ENCODE assay signal across 9 mouse cellular contexts in the genomic region with DNA sequence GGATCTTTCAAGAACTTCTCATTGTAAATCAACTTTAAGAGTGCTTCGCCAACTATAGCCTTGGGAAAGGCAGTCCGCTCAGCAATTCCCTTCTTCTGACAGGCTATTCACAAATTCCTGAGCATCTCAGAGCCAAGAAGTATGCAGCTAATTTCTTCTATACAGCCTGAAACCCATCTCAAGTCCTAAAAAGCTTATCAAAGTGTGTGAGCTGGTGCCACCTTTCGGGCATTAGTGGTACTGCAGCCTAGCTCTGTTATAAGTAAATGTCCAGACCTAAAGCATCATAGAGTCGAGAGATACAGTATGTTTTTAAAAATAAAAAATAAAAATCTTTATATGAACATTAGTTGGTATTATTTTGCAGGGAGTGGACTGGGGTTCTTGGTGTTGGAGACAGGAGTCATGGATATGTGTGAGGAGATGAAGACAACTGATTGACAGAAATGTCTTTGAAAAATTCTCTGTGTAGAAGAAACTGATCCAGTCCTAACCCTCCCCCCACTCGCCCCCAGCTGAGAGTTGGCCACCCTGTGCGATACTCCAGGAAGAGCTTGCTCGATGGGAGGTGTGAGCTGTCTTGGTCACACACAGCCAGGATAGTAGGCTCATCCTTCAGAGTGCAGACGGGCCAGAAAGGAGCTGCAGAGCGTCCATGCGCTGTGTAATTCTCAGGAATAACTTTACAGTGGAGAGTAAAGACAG. TPM values are rescaled to one million over a fixed set of nuclear protein-coding genes. Genes with fewer than 3 reads are reported as not detected.
DNase-seq lines count a peak whose midpoint lies in the region; ATAC-seq and TF ChIP-seq lines count a peak whose summit lies in the region.
"Had no signal": no experiment of that assay in that cellular context is flagged by ENCODE, and none has a peak within 500 bp of the region (broad histone marks: within the 10 kb centered on the region; RNA-seq: fewer than 3 reads in every experiment).

No protein-coding gene starts in this region.

- TF ChIP-seq POLR2A in thymus, adult 2 months (IDR thresholded peaks at IDR 0.05; ENCODE audit: control insufficient read depth, extremely low read depth, insufficient read depth, low read length, poor library complexity) = no peak
- TF ChIP-seq POLR2A in kidney, adult 2 months (IDR thresholded peaks at IDR 0.05; ENCODE audit: low read depth, low read length) = no peak

- no peaks in the 10 kb centered on the region for H3K9me3 ChIP-seq in midbrain, embryonic 15.5 days
- no peaks in the 10 kb centered on the region for H3K9me3 ChIP-seq in stomach, embryonic 14.5 days (ENCODE audit: control insufficient read depth, low read depth, low read length)
- H3K9me3 ChIP-seq: neural tube, embryonic 13.5 days had no signal

- H3K4me3 ChIP-seq in thymus, adult 2 months (ENCODE audit: control insufficient read depth, insufficient read depth, low read length) = no peak overlapping the region
- no peak overlapping the region for H3K4me3 ChIP-seq in kidney, adult 2 months (ENCODE audit: insufficient read depth, low read depth, low read length)
- H3K4me3 ChIP-seq in midbrain, embryonic 15.5 days = no peak overlapping the region
- H3K4me3 ChIP-seq in stomach, embryonic 14.5 days (ENCODE audit: low read depth, low read length) = no peak overlapping the region
- H3K4me3 ChIP-seq: neural tube, embryonic 13.5 days had no signal

- no peaks in the 10 kb centered on the region for H3K36me3 ChIP-seq in thymus, adult 2 months (ENCODE audit: control insufficient read depth, insufficient read depth, low read length)
- no peaks in the 10 kb centered on the region for H3K36me3 ChIP-seq in kidney, adult 2 months (ENCODE audit: control insufficient read depth, insufficient read depth, low read length)
- no peaks in the 10 kb centered on the region for H3K36me3 ChIP-seq in midbrain, embryonic 15.5 days (replicated peaks)
- no peaks in the 10 kb centered on the region for H3K36me3 ChIP-seq in stomach, embryonic 14.5 days (ENCODE audit: control insufficient read depth, insufficient read depth, low read length)
- H3K36me3 ChIP-seq: neural tube, embryonic 13.5 days had no signal

- intact Hi-C loops in left cerebral cortex, postnatal 4 days (cut with DNase I) = loop anchor here (5.0 to 10.0 kb wide), 2 partner anchors 240 to 368 kb away; partner anchors contain the start of gene Stc2

- ATAC-seq in midbrain, embryonic 15.5 days (replicated peaks) = peak; percentile 44
- peak; percentile 39; the same call in 1 of the 2 replicates for ATAC-seq in stomach, embryonic 14.5 days (ENCODE audit: insufficient number of reproducible peaks, insufficient read depth, low FRiP score, low read depth)

- WGBS in thymus, adult 2 months = 69% methylated on average over 10 of the region's 10 CpGs
- 54% methylated on average over 10 of the region's 10 CpGs for WGBS in kidney, adult 2 months
- 60% methylated on average over 10 of the region's 10 CpGs for WGBS in midbrain, embryonic 15.5 days
- WGBS in stomach, embryonic 14.5 days = 60% methylated on average over 10 of the region's 10 CpGs

- H3K27me3 ChIP-seq in thymus, adult 2 months (ENCODE audit: control insufficient read depth, insufficient read depth, low read length) = no peaks in the 10 kb centered on the region
- no peaks in the 10 kb centered on the region for H3K27me3 ChIP-seq in kidney, adult 2 months (replicated peaks; ENCODE audit: control insufficient read depth, insufficient read depth, low read length)
- no peaks in the 10 kb centered on the region for H3K27me3 ChIP-seq in midbrain, embryonic 15.5 days (replicated peaks)
- H3K27me3 ChIP-seq in stomach, embryonic 14.5 days (ENCODE audit: control insufficient read depth, insufficient read depth, low read length) = no peaks in the 10 kb centered on the region
- H3K27me3 ChIP-seq: neural tube, embryonic 13.5 days had no signal

- H3K4me1 ChIP-seq in thymus, adult 2 months (replicated peaks; ENCODE audit: control insufficient read depth, insufficient read depth, low read length) = no peaks in the 10 kb centered on the region
- peaks cover 4% of the 10 kb centered on the region for H3K4me1 ChIP-seq in kidney, adult 2 months (ENCODE audit: control insufficient read depth, insufficient read depth, low read length)
- peaks cover 9% of the 10 kb centered on the region; the same call in 1 of the 2 replicates for H3K4me1 ChIP-seq in midbrain, embryonic 15.5 days
- H3K4me1 ChIP-seq in stomach, embryonic 14.5 days (ENCODE audit: control insufficient read depth, insufficient read depth, low read length) = no peaks in the 10 kb centered on the region
- H3K4me1 ChIP-seq: neural tube, embryonic 13.5 days had no signal

- TF ChIP-seq CTCF in thymus, adult 2 months (IDR thresholded peaks at IDR 0.05; ENCODE audit: borderline replicate concordance, control insufficient read depth, extremely low read depth, insufficient read depth, low read length, poor library complexity) = no peak
- TF ChIP-seq CTCF in kidney, adult 2 months (conservative IDR thresholded peaks at IDR 0.05; ENCODE audit: insufficient read depth, insufficient read length, low read depth, low read length) = peak; percentile 51

- no peak overlapping the region for H3K4me2 ChIP-seq in midbrain, embryonic 15.5 days
- H3K4me2 ChIP-seq in stomach, embryonic 14.5 days (replicated peaks; ENCODE audit: low read depth, low read length) = no peak overlapping the region
- H3K4me2 ChIP-seq: neural tube, embryonic 13.5 days had no signal

- H3K9ac ChIP-seq in midbrain, embryonic 15.5 days = no peak overlapping the region
- H3K9ac ChIP-seq in stomach, embryonic 14.5 days (replicated peaks; ENCODE audit: low read depth, low read length) = no peak overlapping the region
- H3K9ac ChIP-seq: neural tube, embryonic 13.5 days had no signal

- peak; percentile 35 for DNase-seq in thymus, adult 2 months
- DNase-seq in thymus, adult 18-20 months = no peak
- peak; percentile 17 for DNase-seq in cerebellum, adult 9-11 months
- DNase-seq in frontal cortex, adult 2 months (ENCODE audit: extremely low spot score in 1 of 2, low spot score in 1 of 2) = peak; percentile 53 to 86
- DNase-seq in kidney, adult 2 months = peak; percentile 76
- DNase-seq in left cerebral cortex, postnatal 4 days = peak; percentile 76

- H3K27ac ChIP-seq in thymus, adult 2 months (ENCODE audit: control insufficient read depth, insufficient read depth, low read length) = no peak overlapping the region
- no peak overlapping the region for H3K27ac ChIP-seq in kidney, adult 2 months (ENCODE audit: insufficient read depth, low read depth, low read length)
- H3K27ac ChIP-seq in midbrain, embryonic 15.5 days = no peak overlapping the region
- H3K27ac ChIP-seq in stomach, embryonic 14.5 days (ENCODE audit: low read length) = no peak overlapping the region
- H3K27ac ChIP-seq: neural tube, embryonic 13.5 days had no signal

RNA-seq across cellular contexts. Expression of gene Bod1, which starts 56.4 kb away (rescaled TPM):
- polyA plus RNA-seq in thymus, adult 2 months (2012; rRNA removed) = 39.3 and 40.3 TPM in 2 replicates
- 149 TPM in 2 replicates for polyA plus RNA-seq in frontal cortex, adult 2 months (2012; rRNA removed)
- 131 and 137 TPM in 2 replicates for polyA plus RNA-seq in kidney, adult 2 months (2012; rRNA removed)
- 10 to 100 TPM; 96.7 to 99.4 TPM for total RNA-seq in left cerebral cortex, postnatal 4 days (2021)
- 138 and 148 TPM in 2 replicates for polyA plus RNA-seq in midbrain, embryonic 15.5 days (2015; fragmentation: Nextera tagmentation; extraction: Ambion mirVana)
- 92.3 and 100 TPM in 2 replicates for polyA plus RNA-seq in stomach, embryonic 14.5 days (2014; fragmentation: Nextera tagmentation; extraction: Ambion mirVana)

Comparison
In these comparisons a context has a peak if more than half of its experiments do, and no peak if none do; other contexts are left out.
1. DNase-seq: peak in thymus, adult 2 months (single experiment), cerebellum, adult 9-11 months (single experiment), frontal cortex, adult 2 months (2 of 2), kidney, adult 2 months (single experiment) and left cerebral cortex, postnatal 4 days (single experiment); none in thymus, adult 18-20 months (0 of 2).